Mouse (Mus musculus): Measurements from ENCODE around the gene Mindy3. TPM values are rescaled to one million over a fixed set of nuclear protein-coding genes. Genes with fewer than 3 reads are reported as not detected.

The Mindy3 gene
- total and polyA plus RNA-seq, 2 experiments from 2014 or later, result 27.9 to 39.5 TPM

- H3K4me3 ChIP-seq (ENCODE audit: low read depth, low read length), result peak overlapping the region; percentile 9; the same call in 1 of the 2 replicates
- DNase-seq (ENCODE audit: low spot score) (peak; percentile 35), ATAC-seq (ENCODE audit: insufficient read depth, low read depth) (no peak)
- no peaks in the 10 kb centered on the region for H3K27me3 ChIP-seq (ENCODE audit: control insufficient read depth, insufficient read depth, low read length)
- H3K9me3 ChIP-seq (replicated peaks; ENCODE audit: control insufficient read depth, low read length), result no peaks in the 10 kb centered on the region
- no peak overlapping the region for H3K9ac ChIP-seq (replicated peaks; ENCODE audit: low read depth, low read length)
- no peaks in the 10 kb centered on the region for H3K36me3 ChIP-seq (replicated peaks; ENCODE audit: control insufficient read depth, insufficient read depth, low read length)
- TF ChIP-seq EP300 (IDR thresholded peaks at IDR 0.05; ENCODE audit: low read depth) (no peak), CTCF (IDR thresholded peaks at IDR 0.05; ENCODE audit: low read depth) (no peak)
- 16% methylated on average over 10 of the region's 10 CpGs for WGBS
- no peak overlapping the region for H3K27ac ChIP-seq (ENCODE audit: low read depth)
- H3K4me1 ChIP-seq (ENCODE audit: control insufficient read depth, insufficient read depth), result no peaks in the 10 kb centered on the region; the same call in 1 of the 2 replicates
- peak overlapping the region; percentile 36 for H3K4me2 ChIP-seq (ENCODE audit: low read depth, low read length)
Measured at GRCm38 (mm10) chr2:12327216-12327615, 92.1 kb downstream of the Mindy3 start.

GRCm38 (mm10) chr2:12325868-12326267 is 93.4 kb downstream of the Mindy3 start:
- whole genome bisulfite sequencing, result 82% methylated on average over 2 of the region's 2 CpGs
- ATAC-seq (ENCODE audit: insufficient read depth, low read depth) (no peak), DNase-seq (ENCODE audit: low spot score) (no peak)
- no peak overlapping the region for H3K4me2 ChIP-seq (ENCODE audit: low read depth, low read length)
- H3K4me1 ChIP-seq (ENCODE audit: control insufficient read depth, insufficient read depth), result no peaks in the 10 kb centered on the region; the same call in 1 of the 2 replicates
- no peak overlapping the region for H3K4me3 ChIP-seq (ENCODE audit: low read depth, low read length)
- H3K27ac ChIP-seq (ENCODE audit: low read depth), result peak overlapping the region; percentile 60
- H3K9me3 ChIP-seq (replicated peaks; ENCODE audit: control insufficient read depth, low read length), result no peaks in the 10 kb centered on the region
- H3K36me3 ChIP-seq (replicated peaks; ENCODE audit: control insufficient read depth, insufficient read depth, low read length), result no peaks in the 10 kb centered on the region
- TF ChIP-seq CTCF (IDR thresholded peaks at IDR 0.05; ENCODE audit: low read depth), result no peak
- no peak for TF ChIP-seq EP300 (IDR thresholded peaks at IDR 0.05; ENCODE audit: low read depth)
- H3K27me3 ChIP-seq (ENCODE audit: control insufficient read depth, insufficient read depth, low read length), result no peaks in the 10 kb centered on the region
- H3K9ac ChIP-seq (replicated peaks; ENCODE audit: low read depth, low read length), result no peak overlapping the region

- WGBS, result 21% methylated on average over 6 of the region's 6 CpGs
- ATAC-seq (ENCODE audit: insufficient read depth, low read depth) (peak; percentile 86), DNase-seq (ENCODE audit: low spot score) (peak; percentile 86)
- no peaks in the 10 kb centered on the region for H3K36me3 ChIP-seq (replicated peaks; ENCODE audit: control insufficient read depth, insufficient read depth, low read length)
- H3K4me1 ChIP-seq (ENCODE audit: control insufficient read depth, insufficient read depth), result no peaks in the 10 kb centered on the region; the same call in 1 of the 2 replicates
- no peak overlapping the region for H3K4me3 ChIP-seq (ENCODE audit: low read depth, low read length)
- no peak overlapping the region for H3K4me2 ChIP-seq (ENCODE audit: low read depth, low read length)
- H3K9ac ChIP-seq (replicated peaks; ENCODE audit: low read depth, low read length), result no peak overlapping the region
- peak overlapping the region; percentile 60 for H3K27ac ChIP-seq (ENCODE audit: low read depth)
- TF ChIP-seq CTCF (IDR thresholded peaks at IDR 0.05; ENCODE audit: low read depth), result no peak
- TF ChIP-seq EP300 (IDR thresholded peaks at IDR 0.05; ENCODE audit: low read depth), result 0 out of 2 replicates have a peak, but pooled peaks have one; percentile 48
- no peaks in the 10 kb centered on the region for H3K9me3 ChIP-seq (replicated peaks; ENCODE audit: control insufficient read depth, low read length)
- H3K27me3 ChIP-seq (ENCODE audit: control insufficient read depth, insufficient read depth, low read length), result no peaks in the 10 kb centered on the region
Measured at GRCm38 (mm10) chr2:12325417-12325816, 93.9 kb downstream of the Mindy3 start.

- Histone ChIP-seq H3K27me3 (ENCODE audit: control insufficient read depth, insufficient read depth, low read length) (no peaks in the 10 kb centered on the region), H3K9me3 (replicated peaks; ENCODE audit: control insufficient read depth, low read length) (no peaks in the 10 kb centered on the region), H3K36me3 (replicated peaks; ENCODE audit: control insufficient read depth, insufficient read depth, low read length) (no peaks in the 10 kb centered on the region), H3K27ac (ENCODE audit: low read depth) (peak overlapping the region; percentile 22; the same call in 1 of the 2 replicates), H3K4me1 (ENCODE audit: control insufficient read depth, insufficient read depth) (no peaks in the 10 kb centered on the region), H3K4me3 (ENCODE audit: low read depth, low read length) (no peak overlapping the region), H3K4me2 (ENCODE audit: low read depth, low read length) (no peak overlapping the region), H3K9ac (replicated peaks; ENCODE audit: low read depth, low read length) (no peak overlapping the region)
- TF ChIP-seq CTCF (IDR thresholded peaks at IDR 0.05; ENCODE audit: low read depth) (no peak), EP300 (IDR thresholded peaks at IDR 0.05; ENCODE audit: low read depth) (no peak)
- ATAC-seq (ENCODE audit: insufficient read depth, low read depth) (no peak), DNase-seq (ENCODE audit: low spot score) (no peak)
- 55% methylated on average over 4 of the region's 4 CpGs for WGBS
Measured at GRCm38 (mm10) chr2:12320914-12321313, 98.4 kb downstream of the Mindy3 start.

- H3K9ac ChIP-seq (replicated peaks; ENCODE audit: low read depth, low read length), result no peak overlapping the region
- no peaks in the 10 kb centered on the region for H3K27me3 ChIP-seq (ENCODE audit: control insufficient read depth, insufficient read depth, low read length)
- DNase-seq (ENCODE audit: low spot score) (no peak), ATAC-seq (ENCODE audit: insufficient read depth, low read depth) (no peak)
- TF ChIP-seq CTCF (IDR thresholded peaks at IDR 0.05; ENCODE audit: low read depth) (no peak), EP300 (IDR thresholded peaks at IDR 0.05; ENCODE audit: low read depth) (no peak)
- no peaks in the 10 kb centered on the region for H3K4me1 ChIP-seq (ENCODE audit: control insufficient read depth, insufficient read depth)
- no peaks in the 10 kb centered on the region for H3K36me3 ChIP-seq (replicated peaks; ENCODE audit: control insufficient read depth, insufficient read depth, low read length)
- H3K4me3 ChIP-seq (ENCODE audit: low read depth, low read length), result no peak overlapping the region
- no peak overlapping the region for H3K4me2 ChIP-seq (ENCODE audit: low read depth, low read length)
- no peak overlapping the region for H3K27ac ChIP-seq (ENCODE audit: low read depth)
- no peaks in the 10 kb centered on the region for H3K9me3 ChIP-seq (replicated peaks; ENCODE audit: control insufficient read depth, low read length)
- WGBS, result 93% methylated on average over 3 of the region's 3 CpGs
Measured at GRCm38 (mm10) chr2:12318715-12319114, 100.6 kb downstream of the Mindy3 start.

- no peak for TF ChIP-seq EP300 (IDR thresholded peaks at IDR 0.05; ENCODE audit: low read depth)
- no peak for TF ChIP-seq CTCF (IDR thresholded peaks at IDR 0.05; ENCODE audit: low read depth)
- H3K9ac ChIP-seq (replicated peaks; ENCODE audit: low read depth, low read length), result no peak overlapping the region
- H3K9me3 ChIP-seq (replicated peaks; ENCODE audit: control insufficient read depth, low read length), result no peaks in the 10 kb centered on the region
- ATAC-seq (ENCODE audit: insufficient read depth, low read depth) (no peak), DNase-seq (ENCODE audit: low spot score) (no peak)
- H3K27me3 ChIP-seq (ENCODE audit: control insufficient read depth, insufficient read depth, low read length), result no peaks in the 10 kb centered on the region
- WGBS, result 84% methylated on average over 4 of the region's 4 CpGs
- H3K36me3 ChIP-seq (replicated peaks; ENCODE audit: control insufficient read depth, insufficient read depth, low read length), result no peaks in the 10 kb centered on the region
- no peak overlapping the region for H3K4me3 ChIP-seq (ENCODE audit: low read depth, low read length)
- H3K4me2 ChIP-seq (ENCODE audit: low read depth, low read length), result no peak overlapping the region
- H3K27ac ChIP-seq (ENCODE audit: low read depth), result no peak overlapping the region
- no peaks in the 10 kb centered on the region for H3K4me1 ChIP-seq (ENCODE audit: control insufficient read depth, insufficient read depth)
Measured at GRCm38 (mm10) chr2:12318036-12318435, 101.2 kb downstream of the Mindy3 start.
